Mouse (Mus musculus) erythroblast, embryonic 14.5 days (primary cell): ENCODE results near the gene Map4k5. TPM values are rescaled to one million over a fixed set of nuclear protein-coding genes. Genes with fewer than 3 reads are reported as not detected.

Experiments used
- H3K27me3 ChIP-seq: 2 replicates; pipeline ENCODE4 v1.6.1; 2012; ENCODE audit warnings: inconsistent platforms; ENCODE audit not compliant: control insufficient read depth
- H3K36me3 ChIP-seq: 2 replicates; pipeline ENCODE4 v1.6.1; 2012; ENCODE audit warnings: mild to moderate bottlenecking, inconsistent platforms; ENCODE audit not compliant: control insufficient read depth
- H3K4me1 ChIP-seq: 2 replicates; pipeline ENCODE4 v1.6.1; 2012; ENCODE audit warnings: inconsistent platforms; ENCODE audit not compliant: control insufficient read depth
- H3K4me3 ChIP-seq: replicated peaks from 2 replicates; pipeline ENCODE3; 2012; ENCODE audit warnings: moderate library complexity, mild to moderate bottlenecking, inconsistent platforms
- H3K9me3 ChIP-seq: 2 replicates; pipeline ENCODE4 v1.6.1; 2012; ENCODE audit warnings: low read length, inconsistent platforms, mixed read lengths; ENCODE audit not compliant: control insufficient read depth
- GATA1 ChIP-seq: IDR thresholded peaks from 2 replicates; pipeline ENCODE4 v1.6.1; 2012; ENCODE audit warnings: low read length, inconsistent platforms, mixed read lengths
- TAL1 ChIP-seq: IDR thresholded peaks from 3 replicates; pipeline ENCODE4 v1.6.1; 2012; ENCODE audit warnings: low read length, inconsistent platforms, mixed read lengths
- polyA plus RNA-seq: library from polyadenylated mRNA; stranded (reverse); fragments of >175 nt; gene quantifications from 2 replicates; pipeline ENCODE4 v1.2.3, GENCODE M21; 2012

The Map4k5 gene
- polyA plus RNA-seq, 1 experiment: 2.0 TPM

DNA sequence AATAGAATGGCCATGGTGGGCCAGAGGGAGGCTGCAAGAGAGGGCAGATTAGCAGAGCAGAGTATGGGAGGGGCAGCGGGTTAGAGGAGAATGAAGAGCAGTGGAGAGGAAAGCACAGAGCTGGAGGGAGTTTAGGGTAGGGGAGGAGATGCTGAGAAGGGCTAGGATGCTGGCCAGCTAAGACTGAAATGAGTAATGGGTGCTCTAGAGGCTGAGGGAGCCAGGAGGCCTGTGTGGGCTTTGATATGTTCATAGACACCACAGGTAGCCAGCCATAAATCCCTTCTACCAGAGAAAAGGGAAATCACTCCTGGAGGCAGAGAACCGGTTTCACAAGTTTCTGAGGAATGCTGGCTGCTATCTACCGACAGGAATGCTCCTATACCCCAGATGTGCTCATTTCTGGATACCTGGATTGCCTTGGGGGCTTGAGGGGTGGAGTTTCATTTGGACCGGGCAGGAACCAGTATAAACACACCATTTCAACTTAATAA is 13.8 kb downstream of the Map4k5 start:
- H3K36me3 ChIP-seq: peaks cover 53% of the 10 kb centered on the region

DNA sequence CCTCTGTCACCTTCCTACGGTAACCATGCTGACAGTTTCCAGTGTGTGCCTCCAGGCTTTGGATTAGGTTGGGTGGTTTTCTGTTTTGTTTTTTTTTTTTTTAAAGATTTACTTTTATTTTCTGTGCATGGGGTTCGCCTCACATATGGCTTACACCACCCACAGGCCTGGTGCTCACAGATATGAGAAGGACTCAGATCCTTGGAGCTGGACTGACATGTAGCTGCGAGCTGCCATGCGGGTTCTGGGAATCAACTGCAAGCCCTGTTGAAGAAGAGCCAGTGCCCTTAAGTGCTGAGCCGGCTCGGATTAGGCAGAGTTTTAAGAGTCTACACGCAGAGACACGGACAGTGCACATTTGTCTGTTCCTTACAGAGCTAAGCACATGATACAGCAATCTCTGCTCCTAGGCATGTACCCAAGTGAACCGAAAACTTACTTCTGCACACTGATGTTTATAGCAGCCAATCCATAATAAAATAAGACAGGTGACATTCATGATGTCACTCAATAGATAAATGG is 15.1 kb downstream of the Map4k5 start:
- Histone ChIP-seq H3K4me1 (peaks cover 36% of the 10 kb centered on the region), H3K36me3 (peaks cover 56% of the 10 kb centered on the region), H3K9me3 (peaks cover 4% of the 10 kb centered on the region; the same call in 1 of the 2 replicates), H3K4me3 (no peak overlapping the region), H3K27me3 (no peaks in the 10 kb centered on the region)
- TF ChIP-seq GATA1: no peak
- no peak for TF ChIP-seq TAL1

More for the DNA sequence above, 13.8 kb downstream of the Map4k5 start:
- Histone ChIP-seq H3K4me3 (no peak overlapping the region), H3K9me3 (no peaks in the 10 kb centered on the region), H3K4me1 (peaks cover 41% of the 10 kb centered on the region), H3K27me3 (no peaks in the 10 kb centered on the region)
- TF ChIP-seq GATA1 (no peak), TAL1 (no peak)

DNA sequence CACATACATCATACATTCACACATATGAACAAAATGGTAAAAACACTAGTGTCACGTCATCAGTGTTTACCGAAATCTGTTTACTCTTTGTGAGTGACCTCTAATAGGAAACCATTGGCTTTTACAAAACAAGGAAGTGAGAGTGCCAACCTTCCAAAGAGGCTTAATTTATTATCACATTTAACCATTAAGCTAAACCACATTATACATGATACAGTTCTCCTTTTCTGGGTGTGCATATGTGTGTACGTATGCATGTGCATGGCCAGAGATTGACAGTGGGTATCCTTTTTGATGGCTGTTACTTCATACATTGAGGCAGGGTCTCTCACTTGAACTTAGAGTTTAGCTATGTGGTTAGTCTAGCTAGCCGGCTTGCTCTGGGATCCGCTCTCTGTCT is 21.4 kb downstream of the Map4k5 start:
- H3K27me3 ChIP-seq: no peaks in the 10 kb centered on the region
- no peak for TF ChIP-seq TAL1
- TF ChIP-seq GATA1: no peak
- peaks cover 33% of the 10 kb centered on the region for H3K4me1 ChIP-seq

DNA sequence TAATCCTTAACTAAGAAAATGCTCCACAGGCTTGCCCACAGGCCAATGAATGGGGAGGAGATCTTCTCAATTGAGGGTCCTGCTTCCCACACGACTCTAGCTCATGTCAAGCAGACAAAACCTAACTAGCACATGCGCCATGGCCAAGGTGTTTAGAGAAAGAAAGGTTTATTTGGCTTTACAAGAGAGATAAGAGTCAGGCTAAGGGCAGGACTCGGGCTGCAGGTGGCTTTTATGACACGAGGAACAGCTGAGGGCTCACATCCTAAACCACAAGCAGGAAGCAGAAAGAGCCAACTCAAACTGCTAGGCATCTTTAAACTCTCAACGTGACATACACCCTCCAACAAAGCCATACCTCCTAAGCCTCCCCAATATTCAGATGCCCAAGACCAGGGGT is 25.7 kb downstream of the Map4k5 start:
- Histone ChIP-seq H3K4me3 (no peak overlapping the region), H3K4me1 (peaks cover 47% of the 10 kb centered on the region), H3K27me3 (no peaks in the 10 kb centered on the region), H3K36me3 (peaks cover 79% of the 10 kb centered on the region), H3K9me3 (no peaks in the 10 kb centered on the region)
- no peak for TF ChIP-seq TAL1

More for the DNA sequence above, 21.4 kb downstream of the Map4k5 start:
- peaks cover 4% of the 10 kb centered on the region; the same call in 1 of the 2 replicates for H3K9me3 ChIP-seq
- H3K36me3 ChIP-seq: peaks cover 77% of the 10 kb centered on the region
- no peak overlapping the region for H3K4me3 ChIP-seq

DNA sequence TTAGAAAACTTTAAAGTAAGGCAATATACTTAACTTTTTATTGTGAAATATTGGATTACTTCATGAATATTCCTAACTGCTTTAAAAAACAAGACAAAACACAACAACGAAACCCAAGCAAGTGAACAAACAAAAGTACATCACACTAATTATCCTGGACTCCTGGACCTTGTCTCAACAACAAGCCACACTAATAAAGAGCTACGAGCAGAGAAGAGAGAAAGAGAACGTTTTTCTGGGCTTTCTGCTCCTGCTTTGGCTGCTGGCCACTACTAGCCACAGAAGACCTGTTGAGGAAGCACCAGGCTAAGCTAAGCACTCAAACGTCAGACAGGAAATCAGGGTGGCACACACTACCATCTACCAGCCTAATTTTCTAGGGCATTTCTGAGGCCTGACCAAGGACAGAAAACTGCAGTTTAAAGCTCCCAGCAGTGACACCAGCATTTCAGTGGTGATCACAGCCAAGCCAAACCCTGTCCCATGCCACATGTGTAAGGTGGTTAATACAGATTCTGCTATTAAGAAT is 28.8 kb downstream of the Map4k5 start:
- TF ChIP-seq TAL1 (no peak), GATA1 (no peak)
- Histone ChIP-seq H3K9me3 (no peaks in the 10 kb centered on the region), H3K4me3 (no peak overlapping the region), H3K36me3 (peaks cover 68% of the 10 kb centered on the region), H3K27me3 (no peaks in the 10 kb centered on the region), H3K4me1 (peaks cover 53% of the 10 kb centered on the region)

DNA sequence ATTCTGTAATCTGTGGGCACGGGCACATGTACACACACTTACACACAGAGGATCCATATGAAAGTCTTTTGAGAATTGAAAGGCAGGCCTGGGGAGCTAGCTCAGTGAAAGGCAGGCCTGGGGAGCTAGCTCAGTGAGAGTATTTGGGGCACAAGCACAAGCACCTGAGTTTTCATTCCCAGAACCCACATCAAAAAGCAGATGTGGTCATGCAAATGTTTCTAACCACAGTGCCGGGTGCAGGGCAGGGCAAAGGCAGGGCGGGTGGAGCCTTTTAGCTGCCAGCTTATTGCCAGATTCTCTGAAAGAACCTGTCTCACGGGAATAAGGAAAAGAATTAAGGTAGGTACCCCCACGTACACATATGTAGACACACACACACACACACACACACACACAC is 29.5 kb downstream of the Map4k5 start:
- no peaks in the 10 kb centered on the region for H3K9me3 ChIP-seq
- peaks cover 57% of the 10 kb centered on the region for H3K4me1 ChIP-seq
- H3K36me3 ChIP-seq: peaks cover 67% of the 10 kb centered on the region
- no peak overlapping the region for H3K4me3 ChIP-seq
- H3K27me3 ChIP-seq: no peaks in the 10 kb centered on the region
- TF ChIP-seq TAL1 (no peak), GATA1 (no peak)

DNA sequence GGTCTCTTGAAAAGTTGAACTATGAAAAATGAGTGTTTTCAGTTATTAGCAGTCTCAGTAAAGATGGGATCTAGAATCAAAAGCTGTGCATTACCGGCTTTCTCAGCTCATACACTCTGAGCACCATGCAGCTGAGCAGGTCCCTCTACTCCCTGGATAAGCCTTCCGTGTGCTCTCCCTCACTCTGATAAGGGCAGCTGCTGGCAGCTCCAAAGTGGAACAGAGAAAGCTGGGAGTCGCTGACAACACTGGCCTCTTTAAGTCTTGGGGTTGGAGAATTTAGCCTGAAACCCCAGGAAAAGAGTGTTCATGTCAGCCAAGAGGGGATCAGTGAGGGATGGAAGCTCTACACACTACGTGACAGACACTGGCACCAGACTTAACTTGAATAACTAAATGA is 34.2 kb downstream of the Map4k5 start:
- TF ChIP-seq GATA1 (peak; percentile 45; the same call in 1 of the 2 replicates), TAL1 (peak; percentile 42; the same call in 2 of the 3 replicates)
- H3K4me1 ChIP-seq: peaks cover 69% of the 10 kb centered on the region
- peaks cover 72% of the 10 kb centered on the region for H3K36me3 ChIP-seq
- H3K9me3 ChIP-seq: no peaks in the 10 kb centered on the region
- H3K27me3 ChIP-seq: no peaks in the 10 kb centered on the region
- peak overlapping the region; percentile 7 for H3K4me3 ChIP-seq

DNA sequence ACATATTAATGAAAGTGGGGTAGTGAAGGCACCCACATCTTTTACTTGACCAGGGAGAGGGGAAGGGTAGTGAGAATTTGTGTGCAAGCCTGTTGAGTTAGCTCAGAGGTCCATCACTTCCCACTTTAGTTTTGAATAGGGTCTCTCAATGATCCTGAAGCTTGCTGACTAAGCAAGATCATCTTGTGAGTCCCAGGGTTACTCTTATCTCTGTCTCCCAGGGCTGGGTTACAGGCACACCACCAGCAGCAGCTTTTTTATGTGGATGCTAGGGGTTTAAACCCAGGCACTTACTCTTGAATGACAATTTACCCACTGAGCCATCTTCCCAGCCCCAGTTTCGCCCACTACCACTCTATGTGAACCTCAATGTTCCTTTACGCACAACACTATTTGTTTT is 35.4 kb downstream of the Map4k5 start:
- H3K4me3 ChIP-seq: peak overlapping the region; percentile 39
- H3K4me1 ChIP-seq: peaks cover 69% of the 10 kb centered on the region
- no peaks in the 10 kb centered on the region for H3K9me3 ChIP-seq
- TF ChIP-seq TAL1 (peak; percentile 53), GATA1 (peak; percentile 61; the same call in 1 of the 2 replicates)
- peaks cover 74% of the 10 kb centered on the region for H3K36me3 ChIP-seq
- H3K27me3 ChIP-seq: no peaks in the 10 kb centered on the region

DNA sequence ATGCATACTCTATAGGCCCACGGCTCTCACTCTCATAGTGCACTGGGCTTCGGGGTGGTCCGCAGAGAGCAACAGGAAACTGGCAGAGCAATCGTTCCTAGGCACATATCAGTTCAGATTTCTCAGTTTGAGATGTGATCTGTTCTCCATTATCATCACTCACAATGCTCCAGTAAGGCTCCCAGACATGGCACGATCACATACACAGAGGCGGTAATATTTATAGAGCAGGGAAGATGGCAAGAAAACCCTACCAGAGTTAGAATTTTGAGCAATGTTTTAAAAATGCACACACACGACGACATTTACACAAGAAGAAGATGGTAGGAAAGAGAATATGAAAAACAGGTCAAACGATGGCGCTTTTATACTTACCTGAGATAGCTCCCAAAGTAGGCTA is 36.6 kb downstream of the Map4k5 start:
- TF ChIP-seq TAL1: no peak
- no peak for TF ChIP-seq GATA1

More for the DNA sequence above, 36.6 kb downstream of the Map4k5 start:
- no peaks in the 10 kb centered on the region for H3K27me3 ChIP-seq
- H3K9me3 ChIP-seq: no peaks in the 10 kb centered on the region
- no peak overlapping the region for H3K4me3 ChIP-seq
- peaks cover 78% of the 10 kb centered on the region for H3K36me3 ChIP-seq
- H3K4me1 ChIP-seq: peaks cover 63% of the 10 kb centered on the region
